Mouse (Mus musculus): ENCODE measurements around the gene Wdr91.

The Wdr91 gene

DNA sequence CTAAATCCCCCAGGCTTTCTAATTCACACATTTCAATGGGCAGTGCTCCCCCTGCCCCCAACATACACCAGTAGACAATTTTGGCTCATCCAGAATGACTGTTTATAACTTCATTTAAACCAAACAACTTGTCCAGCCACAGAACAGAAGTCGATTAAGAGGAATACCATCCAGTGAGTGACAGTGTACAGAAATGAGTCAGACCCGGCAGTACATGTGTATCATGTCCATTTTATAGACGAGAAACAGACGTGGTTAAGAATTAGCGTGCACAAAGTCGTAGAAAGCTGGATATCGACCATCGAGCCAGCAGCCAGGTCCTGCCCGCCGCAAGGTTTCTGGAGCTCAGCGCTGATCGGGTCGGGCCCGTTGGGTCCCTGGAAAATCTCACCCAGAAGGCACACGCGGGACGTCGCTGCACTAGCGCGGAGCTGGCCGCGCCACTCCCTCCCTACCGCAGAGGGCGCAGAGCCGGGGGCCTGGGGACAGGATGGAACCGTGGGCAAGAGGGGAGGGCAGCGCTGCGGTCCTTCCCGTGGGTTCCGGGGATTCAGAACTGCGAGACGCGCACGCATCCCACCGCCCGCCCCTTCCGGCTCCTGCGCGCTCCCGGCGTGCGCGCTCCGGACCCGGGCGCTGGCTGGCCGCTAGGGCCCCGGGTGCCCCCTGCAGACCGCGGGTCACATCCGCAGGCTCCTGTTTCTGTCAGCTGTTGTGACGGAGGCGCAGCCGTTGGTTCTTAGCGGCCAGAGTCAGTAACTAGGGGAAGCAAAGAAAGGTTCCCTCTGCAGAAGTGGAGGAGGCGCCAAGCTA is 33.0 kb downstream of the Wdr91 start, which contains the start of gene Cyren:
Cyren (minus strand) TSS at position 552 of the 813 bp plus-strand sequence.
- DNase-seq: peak; percentile 100

DNA sequence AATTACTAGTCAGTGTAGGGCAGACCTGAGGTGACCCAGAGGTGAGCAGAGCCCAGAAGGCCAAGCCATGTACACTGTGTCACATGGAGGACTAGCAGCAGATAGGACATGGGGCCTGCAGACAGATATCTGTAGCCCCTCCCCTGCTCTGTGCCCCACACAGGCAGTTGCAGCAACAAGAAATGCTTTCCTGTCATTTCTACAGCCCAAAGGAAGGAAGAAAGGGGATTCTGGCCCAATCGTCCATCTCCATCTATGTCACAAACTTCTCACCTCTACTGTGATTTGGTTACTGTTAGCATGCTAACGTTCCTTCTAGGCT is 33.9 kb downstream of the Wdr91 start:
- DNase-seq: peak; percentile 92

DNA sequence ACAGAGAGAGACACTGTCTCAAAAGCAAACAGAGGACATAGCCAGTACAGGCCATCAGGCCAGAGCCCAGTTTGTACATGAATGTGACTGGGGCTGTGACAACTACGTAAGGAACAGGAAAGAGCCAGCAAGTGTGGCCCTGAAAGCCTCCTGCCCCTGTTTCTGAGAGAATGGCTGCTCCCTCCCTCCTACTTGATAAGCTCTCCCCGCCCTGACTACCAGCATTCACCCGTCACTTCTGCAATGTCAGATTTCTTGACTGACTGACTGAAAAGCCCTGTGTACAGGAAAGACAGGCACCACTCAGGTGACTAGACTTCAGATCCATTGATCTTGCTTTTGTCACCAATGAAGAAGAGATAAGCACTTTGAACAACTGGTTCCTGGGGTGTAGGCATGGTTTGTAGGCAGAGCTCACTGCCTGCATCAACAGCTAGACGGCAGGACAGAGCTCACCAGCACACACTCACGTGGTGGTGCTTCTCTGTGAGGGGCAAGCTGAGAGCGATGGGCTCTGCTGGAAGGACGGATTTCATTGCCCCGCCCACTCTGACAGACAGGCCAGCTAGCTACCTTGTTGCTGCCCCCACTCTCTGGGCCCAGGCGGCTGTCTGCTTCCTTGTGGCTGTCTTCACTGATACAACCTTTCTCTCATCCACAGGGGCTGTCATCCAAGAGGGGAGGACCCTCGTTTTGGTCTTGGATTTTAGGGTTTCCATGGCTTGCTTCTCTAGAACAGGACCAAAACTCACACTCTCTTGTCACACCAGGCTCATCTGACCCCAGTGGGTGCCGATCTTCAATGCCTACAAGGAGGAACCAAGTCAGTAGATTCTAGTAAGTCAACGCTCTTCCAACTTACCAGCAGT is 34.5 kb downstream of the Wdr91 start:
- DNase-seq: peak; percentile 94

DNA sequence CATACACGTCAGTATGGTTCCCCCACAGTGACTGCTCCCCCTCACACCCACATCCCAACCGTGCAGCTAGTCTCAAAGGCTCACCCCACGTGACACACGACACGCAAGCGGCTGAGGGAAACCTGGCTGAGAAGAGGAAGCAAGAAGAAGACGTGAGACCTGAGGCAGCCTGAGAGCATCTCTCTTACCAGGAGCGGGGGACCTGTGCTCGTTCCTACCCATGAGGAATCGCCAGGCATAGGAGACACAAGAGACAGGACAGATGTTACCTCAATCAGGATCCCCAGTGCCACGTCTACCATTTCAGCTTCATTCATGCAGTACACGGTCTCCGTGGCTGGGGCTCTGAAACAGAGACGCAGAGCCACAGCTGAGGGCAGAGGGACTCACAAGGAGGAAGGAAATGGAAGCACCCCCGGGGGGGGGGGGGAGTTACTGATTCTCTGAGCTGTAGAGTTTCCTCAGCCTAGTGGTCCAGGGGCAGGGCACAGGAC is 35.4 kb downstream of the Wdr91 start:
- DNase-seq: peak; percentile 98

DNA sequence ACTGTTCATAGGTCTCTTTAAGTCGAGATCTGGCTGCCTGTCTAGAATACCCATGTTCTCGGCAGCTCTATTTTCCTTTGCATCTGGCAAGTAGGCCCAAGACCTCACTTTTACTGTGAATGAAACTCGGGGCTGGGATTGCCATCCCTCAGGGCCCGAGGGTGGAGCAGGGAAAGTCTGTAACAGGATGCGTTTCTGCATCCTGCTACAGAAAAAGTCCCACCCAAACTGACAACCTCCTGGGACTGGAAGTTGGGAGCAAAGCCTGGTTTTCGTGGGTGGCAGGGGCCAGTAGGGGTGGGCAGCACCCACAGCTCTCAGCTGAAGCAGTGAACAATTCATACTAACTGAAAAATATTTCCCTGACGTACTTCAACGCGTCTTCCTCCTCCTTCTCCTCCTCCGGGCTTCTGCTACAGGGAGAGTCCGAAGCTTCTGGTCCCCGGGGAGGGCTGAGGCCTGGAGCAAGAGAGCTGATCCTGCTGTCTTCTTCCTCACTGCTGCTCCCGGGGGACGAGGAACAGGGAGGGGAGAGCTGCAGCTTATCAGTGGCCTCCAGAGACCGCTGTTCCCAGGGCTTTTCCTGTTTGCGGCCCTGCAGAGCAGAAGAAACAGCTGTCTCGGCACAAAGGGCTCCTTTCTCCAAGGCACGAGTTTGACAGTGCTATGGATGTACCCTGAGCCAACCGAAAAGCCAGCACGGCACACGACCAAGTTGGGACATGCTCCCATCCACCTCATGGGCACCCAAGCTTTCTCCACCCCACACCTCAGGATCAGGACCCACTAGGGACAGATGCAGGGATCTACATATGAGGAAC is 36.4 kb downstream of the Wdr91 start:
- peak; percentile 100 for DNase-seq

DNA sequence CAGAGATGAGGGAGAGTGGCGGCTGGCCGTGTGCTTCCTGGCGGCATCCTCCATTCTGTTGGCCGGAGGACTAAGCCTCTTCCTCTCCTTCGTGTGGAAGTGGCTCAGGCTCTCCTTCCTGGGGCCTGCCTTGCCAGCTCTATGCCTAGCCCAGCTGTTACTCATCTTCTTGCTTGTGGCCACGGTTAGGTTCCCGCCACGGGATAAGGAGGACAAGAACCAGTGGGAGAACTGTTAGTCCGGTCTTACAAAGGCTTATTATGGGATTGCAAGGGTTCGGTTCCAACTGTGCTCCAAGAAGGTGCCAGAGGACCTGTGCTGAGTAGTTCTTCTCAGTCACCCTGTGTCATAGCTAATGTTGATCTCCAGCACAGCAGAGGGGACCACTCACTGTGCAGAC is 37.8 kb downstream of the Wdr91 start:
- DNase-seq: peak; percentile 94

DNA sequence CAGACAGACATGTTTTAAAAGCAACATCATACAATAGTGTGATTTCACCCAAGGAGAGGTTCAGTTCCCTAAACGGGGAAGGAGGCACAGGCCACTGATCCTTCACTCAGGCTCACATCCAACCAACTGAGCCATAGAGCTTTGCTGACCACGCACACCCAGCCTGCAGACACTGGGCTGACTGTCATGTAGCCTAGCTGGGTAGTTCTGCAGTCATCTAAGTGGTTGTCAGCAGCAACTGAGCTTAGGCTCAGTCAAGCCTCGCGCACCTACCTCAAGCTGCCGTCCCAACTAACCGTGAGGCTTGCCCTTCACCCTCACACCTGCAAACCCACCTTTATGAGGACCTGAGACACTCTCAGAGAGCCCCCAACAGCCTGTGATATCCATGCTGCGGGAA is 38.7 kb downstream of the Wdr91 start:
- DNase-seq: peak; percentile 94

DNA sequence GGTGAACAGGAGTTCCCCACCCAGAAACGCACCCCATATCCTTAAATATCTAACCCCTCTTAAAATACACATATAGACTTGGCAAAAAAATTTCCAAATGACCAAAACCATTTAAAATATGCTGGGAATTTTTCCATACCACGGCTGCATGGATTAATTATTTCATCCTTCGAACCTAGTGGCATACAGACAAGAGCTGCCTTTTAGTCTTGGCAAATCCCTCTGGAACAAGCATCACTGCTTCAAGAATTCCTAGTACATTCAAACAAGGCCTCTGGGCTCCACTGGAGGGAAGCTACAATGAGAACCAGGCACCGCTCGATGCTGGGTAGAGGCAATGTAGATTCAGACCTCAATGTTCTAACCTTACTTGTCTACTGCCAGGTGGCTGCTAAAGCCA is 40.0 kb downstream of the Wdr91 start:
- no peak for DNase-seq

DNA sequence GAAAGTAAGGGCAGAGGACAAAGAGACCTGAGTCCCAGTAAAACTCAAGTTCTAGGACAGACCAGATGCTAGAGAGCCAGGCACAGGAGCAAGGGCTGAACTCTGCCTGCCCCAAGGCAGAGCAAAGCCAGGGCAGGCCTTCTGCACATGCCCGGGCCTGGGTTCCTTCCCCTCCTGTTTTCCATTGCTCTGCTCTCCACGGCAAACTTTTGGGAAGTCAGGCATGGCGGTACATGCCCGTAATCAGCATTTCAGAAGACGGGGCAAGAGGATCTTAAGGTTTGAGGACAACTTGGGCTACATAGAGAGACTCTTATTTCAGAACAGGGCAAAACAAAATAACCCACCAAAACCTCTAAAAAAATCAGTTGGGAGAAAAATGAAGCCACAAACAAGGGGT is 40.5 kb downstream of the Wdr91 start:
- DNase-seq: peak; percentile 88

DNA sequence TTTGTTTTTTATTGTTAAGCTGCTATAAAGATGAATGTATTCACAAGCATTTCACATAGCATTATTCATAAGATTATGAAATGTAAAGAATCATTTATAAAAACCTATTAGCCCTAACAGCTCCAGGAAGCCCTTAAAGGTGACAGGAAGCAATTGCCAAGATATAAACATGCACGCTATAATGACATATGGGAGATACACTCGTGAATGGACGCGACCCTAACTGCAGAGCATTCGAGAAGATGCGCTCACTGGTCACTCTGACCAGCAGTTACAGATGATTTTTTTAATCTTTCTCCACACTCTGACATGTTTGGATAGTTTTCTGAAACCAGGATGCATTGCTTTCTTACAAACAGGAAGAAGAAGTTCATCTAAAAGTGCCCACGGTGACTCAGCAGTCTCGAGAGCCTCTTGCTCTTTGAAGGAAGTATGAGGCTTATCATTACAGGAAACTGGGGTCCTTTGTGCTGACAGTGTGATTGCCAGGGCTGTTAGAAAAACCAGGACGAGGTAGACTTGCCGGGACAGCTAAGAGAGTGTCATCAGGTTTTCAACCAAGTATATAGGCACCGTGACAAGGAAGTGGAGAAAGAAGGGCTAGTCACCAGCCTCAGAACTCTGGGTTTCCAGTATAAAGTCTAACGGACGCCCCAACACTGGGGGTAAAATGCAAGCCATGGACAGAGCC is 41.3 kb downstream of the Wdr91 start:
- DNase-seq: peak; percentile 95

DNA sequence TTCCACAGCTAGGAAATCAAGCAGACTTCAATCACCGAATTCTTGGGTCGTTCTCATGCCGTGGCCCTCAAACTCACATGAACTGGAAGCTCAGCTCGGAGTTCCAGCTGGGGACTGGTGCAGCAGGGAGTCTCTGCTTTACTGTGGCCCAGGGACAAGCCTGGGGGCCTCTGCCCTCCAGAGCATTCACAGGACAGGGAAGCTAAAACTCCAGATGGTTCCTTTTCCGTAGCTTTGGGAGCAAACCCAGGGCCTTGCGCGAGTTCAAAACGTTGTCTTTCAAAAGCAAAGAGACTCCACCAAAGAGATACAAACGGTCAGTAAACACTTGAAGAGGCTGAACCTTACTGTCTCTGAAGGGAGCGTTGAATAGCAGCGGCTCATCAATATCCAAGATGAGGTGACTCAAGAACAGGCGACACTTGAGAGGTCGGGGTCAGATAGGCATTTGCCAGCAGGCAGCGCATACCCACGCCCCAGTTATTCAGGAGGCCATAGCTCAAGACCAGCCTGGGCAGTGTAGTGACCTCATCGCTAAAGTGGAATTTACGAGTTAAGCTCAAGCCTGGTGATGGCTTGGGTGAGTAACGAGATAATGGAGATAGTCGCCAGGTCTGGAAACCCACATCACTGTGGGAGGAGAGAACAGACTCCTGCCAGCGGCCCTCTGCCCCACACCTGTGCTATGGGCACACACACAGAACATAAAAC is 42.0 kb downstream of the Wdr91 start:
- DNase-seq: peak; percentile 97

DNA sequence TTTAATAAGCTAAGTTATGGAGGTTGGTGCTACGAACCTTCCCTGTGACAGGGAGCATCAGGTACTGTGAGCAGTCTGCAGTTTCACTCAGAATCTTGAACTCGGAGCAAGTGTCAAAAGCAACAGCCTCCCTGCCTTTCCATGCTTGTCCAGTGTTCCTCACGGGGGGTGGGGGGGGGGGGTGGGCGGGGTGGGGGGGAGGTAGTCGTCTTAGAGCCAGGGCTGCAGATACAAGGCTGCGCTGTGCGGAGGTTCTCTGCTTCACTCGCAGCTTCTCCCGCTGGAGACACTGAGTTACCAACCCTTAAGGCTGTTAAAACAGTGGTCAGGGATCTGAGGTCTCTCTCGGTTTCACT is 42.7 kb downstream of the Wdr91 start:
- peak; percentile 66 for DNase-seq

DNA sequence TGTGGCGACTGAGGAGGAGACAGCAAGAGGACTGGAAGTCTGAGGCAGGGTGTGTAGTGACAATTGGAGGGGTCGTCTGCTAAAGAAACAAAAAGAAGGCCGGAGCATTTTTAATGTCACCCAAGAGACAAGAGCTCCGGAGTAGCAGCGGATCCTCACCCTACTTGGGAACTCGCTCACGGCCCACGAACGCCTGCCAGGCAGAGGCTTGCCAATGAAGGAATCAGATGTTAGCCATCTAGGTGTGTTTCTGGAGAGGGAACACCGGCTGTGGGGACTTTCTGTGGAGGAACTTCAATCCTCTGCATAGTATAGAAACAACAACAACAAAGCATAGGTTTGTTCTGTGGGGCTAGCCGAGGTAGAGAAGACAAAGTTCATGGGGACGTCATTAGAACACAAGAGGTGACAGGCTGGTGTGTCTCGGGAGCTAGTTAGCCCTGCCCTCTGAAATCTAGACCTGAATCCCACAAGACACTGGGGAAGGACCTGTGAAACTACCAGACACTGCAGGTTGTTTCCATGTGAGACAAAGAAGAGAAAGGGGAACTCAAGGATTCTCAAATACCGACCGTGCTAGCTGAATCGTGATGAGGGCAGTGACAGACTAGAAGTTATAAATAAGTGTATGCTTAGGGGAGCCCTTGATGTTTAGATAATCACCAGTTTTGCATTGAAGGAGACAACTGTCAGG is 43.2 kb downstream of the Wdr91 start:
- peak; percentile 88 for DNase-seq

DNA sequence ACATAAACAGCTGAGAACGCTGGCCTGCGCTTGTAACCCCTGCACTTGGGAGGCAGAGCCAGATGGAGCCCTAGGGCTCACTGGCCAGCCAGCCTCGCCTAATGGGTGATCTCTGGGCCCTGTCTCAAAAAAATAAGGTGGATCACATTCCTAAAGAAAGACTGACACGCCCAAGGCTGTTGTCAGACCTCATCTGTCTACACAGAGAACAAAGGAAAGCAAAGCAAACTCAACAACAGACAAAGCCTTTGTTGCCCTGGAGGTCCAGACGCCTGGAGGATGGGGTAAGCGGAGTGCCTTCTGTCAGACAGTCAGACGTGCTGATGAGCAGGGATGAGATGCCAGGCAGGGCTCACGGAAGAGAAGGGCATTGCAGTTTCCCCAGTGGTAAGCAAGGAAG is 43.9 kb downstream of the Wdr91 start:
- DNase-seq: peak; percentile 94

DNA sequence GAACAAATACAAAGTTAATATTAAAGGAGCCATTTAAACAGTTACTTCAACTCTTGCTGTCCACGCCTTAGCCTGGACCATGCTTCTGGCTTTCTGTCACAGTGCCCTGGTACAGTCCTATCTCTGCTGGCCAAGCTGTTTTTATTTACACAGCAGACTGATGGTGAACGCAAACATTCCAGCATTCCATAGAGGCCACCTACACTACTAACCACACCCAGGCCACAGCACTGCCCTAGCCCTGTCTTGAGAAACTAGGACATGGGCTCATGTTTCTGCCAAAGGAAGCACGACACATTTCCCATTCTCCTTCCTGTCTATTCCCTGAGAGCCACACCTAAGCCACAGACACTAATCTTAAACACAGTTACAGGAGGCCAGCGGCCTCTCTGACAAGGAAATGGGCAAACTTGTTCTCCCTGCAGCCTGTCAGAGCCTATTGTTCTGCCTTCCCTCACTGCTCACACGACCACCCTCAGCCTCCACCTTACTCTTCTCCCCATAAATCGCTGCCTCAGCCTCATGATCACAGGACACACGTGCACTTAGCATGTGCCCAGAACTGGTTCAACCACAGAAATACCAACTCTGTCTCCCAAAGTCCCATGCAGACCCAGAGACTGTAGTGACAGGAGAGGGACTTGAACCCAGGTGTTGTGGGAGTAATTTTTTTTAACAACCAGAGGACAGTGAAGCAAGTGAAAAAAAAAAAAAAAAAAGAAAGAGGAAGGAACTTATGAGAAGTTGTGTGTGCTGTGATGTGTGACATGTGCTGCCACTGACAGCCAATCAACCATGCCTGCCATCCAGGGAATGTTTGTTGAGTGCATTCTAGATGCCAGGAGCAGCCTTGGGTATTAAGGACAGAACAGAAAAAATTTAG is 44.7 kb downstream of the Wdr91 start:
- DNase-seq: peak; percentile 99

DNA sequence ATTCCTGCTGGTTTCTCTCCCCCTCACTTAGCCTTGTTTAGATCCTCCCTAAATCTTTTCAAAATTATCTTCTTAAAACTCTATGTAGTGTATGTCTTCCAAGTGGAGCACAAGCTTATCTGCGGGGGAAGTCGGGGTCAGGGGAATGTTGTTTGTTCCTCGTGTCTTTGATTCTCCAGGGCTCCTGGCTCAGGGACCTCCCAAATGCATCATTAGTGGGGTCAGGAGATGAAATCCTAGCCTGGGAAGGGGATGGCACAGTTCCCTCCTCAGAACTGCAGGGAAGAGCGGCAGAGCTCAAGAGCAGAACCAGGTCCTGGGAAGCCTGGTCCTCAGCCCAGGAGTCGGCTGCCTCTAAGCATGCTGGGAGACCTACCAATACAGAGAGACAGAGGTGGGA is 45.5 kb downstream of the Wdr91 start:
- peak; percentile 97 for DNase-seq

DNA sequence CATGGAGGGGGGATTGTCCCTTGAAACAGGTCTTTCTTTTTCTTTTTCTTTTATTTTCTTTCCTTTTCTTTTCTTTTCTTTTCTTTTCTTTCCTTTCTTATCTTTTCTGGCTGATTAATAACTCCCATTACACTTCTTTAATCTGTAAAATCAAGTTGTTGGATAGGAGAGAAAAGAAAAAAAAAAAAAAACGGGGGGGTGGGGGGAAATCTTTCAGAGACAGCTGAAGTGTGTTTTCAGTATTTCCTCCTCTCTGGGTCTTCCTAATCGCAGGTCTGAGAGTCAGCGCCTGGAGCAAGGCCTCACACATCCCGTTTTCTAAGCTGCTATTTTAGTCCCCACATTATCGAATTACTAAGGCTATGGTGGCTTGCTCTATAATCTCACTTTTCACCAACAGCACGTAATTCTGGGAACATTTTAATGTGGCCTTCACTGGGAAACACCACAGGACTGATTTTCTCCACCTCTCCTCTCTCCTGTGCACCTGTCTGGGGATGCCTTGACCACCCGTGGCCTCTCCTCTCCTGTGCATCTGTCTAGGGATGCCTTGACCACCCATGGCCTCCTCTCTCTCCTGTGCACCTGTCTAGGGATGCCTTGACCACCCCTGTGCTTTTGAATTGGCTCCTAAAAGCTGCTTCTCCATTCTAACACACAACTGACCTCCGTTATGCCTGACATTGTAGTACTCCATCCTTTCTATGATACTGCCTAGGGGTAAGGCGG is 46.7 kb downstream of the Wdr91 start:
- peak; percentile 89 for DNase-seq

DNA sequence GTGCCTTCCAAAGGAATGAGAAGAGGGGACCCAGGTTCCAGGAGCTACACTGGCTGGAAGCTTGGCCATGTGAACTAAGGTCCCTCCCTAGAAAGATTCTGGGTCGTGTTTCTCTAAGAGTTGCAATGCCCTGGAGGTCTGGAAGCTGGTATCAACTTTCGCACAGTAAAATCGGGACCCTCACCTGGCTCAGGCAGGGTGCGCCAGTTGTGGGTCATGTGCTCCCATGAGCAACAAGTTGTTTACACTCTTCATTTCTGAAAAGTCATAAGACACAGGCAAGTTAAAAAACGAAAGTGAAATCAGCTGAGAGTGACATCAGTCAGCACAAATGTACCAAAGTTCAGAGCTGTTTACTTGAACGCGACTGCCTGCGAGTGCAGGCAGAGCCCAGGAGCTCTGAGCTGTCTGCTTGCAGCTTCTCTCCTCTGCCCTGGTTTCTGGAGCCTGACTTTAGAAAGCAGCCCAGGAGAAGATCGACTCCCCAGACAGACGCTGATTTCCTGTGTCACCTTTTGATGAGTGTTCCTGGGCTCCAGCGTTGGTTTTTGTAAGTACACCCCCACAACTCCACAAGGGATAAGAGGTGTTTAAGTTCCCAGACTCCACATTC is 47.8 kb downstream of the Wdr91 start, which contains the start of gene Tmem140:
Tmem140 (plus strand) TSS at position 356 of the 613 bp plus-strand sequence.
- peak; percentile 98 for DNase-seq

DNA sequence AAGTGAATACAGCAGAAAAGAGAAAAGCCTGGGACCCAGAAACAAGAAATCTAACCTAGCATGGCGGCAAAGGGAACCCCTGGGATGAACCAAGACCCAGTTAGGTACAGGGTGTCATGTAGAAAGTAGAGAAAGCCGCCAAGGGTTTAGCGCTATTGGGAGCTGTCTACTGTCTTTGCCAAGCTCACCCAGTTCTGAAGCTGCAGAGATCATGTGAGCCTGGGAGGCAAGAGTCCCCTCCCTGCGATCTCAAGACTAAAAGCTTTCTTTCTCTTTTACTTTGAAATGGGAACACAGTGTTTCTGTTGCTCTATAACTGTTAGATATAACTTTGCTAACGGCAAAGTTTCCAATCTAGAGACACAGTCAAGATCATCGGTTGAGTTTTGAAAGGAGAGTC is 48.3 kb downstream of the Wdr91 start:
- peak; percentile 98 for DNase-seq

All from heart, adult 11 months (tissue).